Mouse (Mus musculus) adrenal gland, postnatal 0 days (tissue): Measurements from ENCODE around the gene Gp6. TPM values are rescaled to one million over a fixed set of nuclear protein-coding genes. Genes with fewer than 3 reads are reported as not detected.

ENCODE experiments used
- microRNA-seq: library from miRNA; unstranded; fragments of <30 nt; microRNA quantifications from one replicate; pipeline ENCODE4, GENCODE M21; 2016; ENCODE audit warnings: borderline replicate concordance; ENCODE audit not compliant: insufficient number of aligned reads
- polyA plus RNA-seq: library from polyadenylated mRNA; unstranded; fragments of >200 nt; fragmentation: Nextera tagmentation; extraction: Ambion mirVana; gene quantifications from 2 replicates; pipeline ENCODE4 v1.2.1, GENCODE M21; 2015

The Gp6 gene
- polyA plus RNA-seq, result 0.08 and 0.22 TPM in 2 replicates

DNA sequence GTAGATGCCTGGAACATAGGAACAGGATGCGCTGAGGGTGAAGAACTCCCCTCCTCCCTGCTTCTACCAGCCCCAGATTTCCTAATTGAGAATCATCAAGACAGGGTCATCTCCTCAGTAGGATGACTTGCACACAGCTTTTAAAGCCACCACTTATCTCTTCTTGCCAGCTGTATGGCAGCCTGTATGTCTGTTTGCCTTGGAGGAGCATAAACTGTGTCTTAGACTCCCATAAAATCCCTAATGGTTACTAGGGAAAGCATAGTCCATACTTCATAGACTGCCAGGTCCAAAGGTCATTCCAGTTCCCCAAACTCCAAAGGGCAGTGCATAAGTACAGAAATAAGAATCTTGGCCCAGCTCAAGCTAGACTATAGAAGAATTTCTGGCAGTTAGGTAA lies at the start of gene Gp6:
TSS of gene Gp6 (minus strand) at position 15 of the 400 bp plus-strand sequence.

DNA sequence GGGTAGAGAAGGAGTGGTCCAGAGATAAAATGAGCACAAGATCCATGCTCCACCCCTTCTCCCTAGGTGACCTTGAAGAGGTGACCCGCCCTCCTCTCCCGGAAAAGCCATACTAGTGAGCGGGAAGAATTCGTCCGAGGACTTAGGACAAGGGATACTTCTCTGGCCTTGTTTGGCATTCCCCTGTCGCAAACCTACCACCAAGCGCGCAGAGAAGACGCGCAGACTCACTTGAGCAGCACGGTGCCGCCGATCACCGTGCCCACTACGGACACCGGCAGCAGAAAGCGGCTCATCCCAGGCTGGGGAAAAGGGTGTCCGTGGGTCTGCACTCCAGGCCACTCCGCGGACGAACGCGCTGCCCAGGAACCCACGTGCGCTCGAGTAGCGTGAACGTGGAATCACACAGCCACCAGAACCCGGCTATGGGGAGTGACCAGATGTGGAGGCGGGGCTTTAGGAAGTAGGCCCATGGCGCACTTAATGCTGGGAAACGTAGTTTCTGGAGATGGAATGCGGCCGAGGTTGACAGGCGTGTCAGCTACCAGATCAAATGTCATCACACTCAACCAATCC lies 47.8 kb upstream of the Gp6 start, which contains the start of gene Rdh13:
TSS of gene Rdh13 (minus strand) at position 434 of the 576 bp plus-strand sequence.

DNA sequence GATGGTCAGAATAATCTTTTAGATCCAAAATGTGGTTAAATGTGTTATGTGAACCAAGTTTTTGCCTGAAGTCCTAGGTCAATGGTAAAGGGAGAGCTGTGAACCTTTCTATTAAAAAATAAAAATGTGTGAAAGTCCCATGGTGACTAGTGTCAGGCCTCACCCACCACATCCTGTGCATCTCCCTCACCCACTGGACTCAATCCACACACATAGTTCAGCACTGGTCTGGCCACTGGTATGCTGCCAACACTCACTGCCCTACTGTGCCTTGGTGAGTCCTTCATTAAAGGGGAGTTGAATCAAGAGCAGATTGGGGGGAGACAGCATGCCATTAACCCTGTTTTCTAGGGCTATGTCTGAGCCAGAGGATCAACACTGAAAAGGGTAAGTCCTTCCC lies 60.0 kb downstream of the Gp6 start, which contains the start of gene Ncr1:
TSS of gene Ncr1 (plus strand) at position 216 of the 400 bp plus-strand sequence.

Small RNA genes within 50 kb of the gene (microRNA-seq; reads per million reads assigned to microRNA genes)
- gene Gm24605 (not detected), gene Gm24752 (not detected), gene Gm25349 (not detected)

Other genes with a start within 250 kb of the Gp6 start
- 5.4 and 8.0 TPM in 2 replicates for gene Leng9, start 247.4 kb downstream of the Gp6 start, polyA plus RNA-seq
- 63.1 and 80.7 TPM in 2 replicates for gene Cdc42ep5, start 232.9 kb downstream of the Gp6 start, polyA plus RNA-seq
- gene Lilra5, start 160.0 kb downstream of the Gp6 start, polyA plus RNA-seq, result 0.80 and 0.88 TPM in 2 replicates
- 0.14 and 0.21 TPM in 2 replicates for gene Ncr1, start 60.0 kb downstream of the Gp6 start, polyA plus RNA-seq
- 11.9 and 15.4 TPM in 2 replicates for gene Rdh13, start 47.9 kb upstream of the Gp6 start, polyA plus RNA-seq
- gene Eps8l1, start 62.9 kb upstream of the Gp6 start, polyA plus RNA-seq, result 8.9 and 9.1 TPM in 2 replicates
- gene Ppp1r12c, start 103.9 kb upstream of the Gp6 start, polyA plus RNA-seq, result 26.2 and 35.8 TPM in 2 replicates
- gene Tnnt1, start 118.6 kb upstream of the Gp6 start, polyA plus RNA-seq, result 9.3 and 14.3 TPM in 2 replicates
- 2.3 and 6.7 TPM in 2 replicates for gene Tnni3, start 126.5 kb upstream of the Gp6 start, polyA plus RNA-seq
- 0.79 and 0.95 TPM in 2 replicates for gene Dnaaf3, start 134.7 kb upstream of the Gp6 start, polyA plus RNA-seq
- 18.2 and 32.3 TPM in 2 replicates for gene Syt5, start 149.8 kb upstream of the Gp6 start, polyA plus RNA-seq
- 0.03 TPM in 1 of 2 replicates, not detected in the other for gene Ptprh, start 206.3 kb upstream of the Gp6 start, polyA plus RNA-seq
- 1.1 and 1.4 TPM in 2 replicates for gene Tmem86b, start 233.7 kb upstream of the Gp6 start, polyA plus RNA-seq